Mouse (Mus musculus): ENCODE data around the gene Vmn1r222.
"Not testable (repeated sequence)": the region's sequence is repeated elsewhere in the genome, so short reads cannot be mapped to it uniquely, and the experiment has no call there.

Vmn1r222 gene

GRCm38 (mm10) chr13:23235847-23236246 lies at the start of gene Vmn1r222:
Gene Vmn1r222 (minus strand): TSS chr13:23235947.
- DNase-seq (ENCODE audit: extremely low spot score, low read depth, low spot score): not testable (repeated sequence)

- no peak for DNase-seq (ENCODE audit: extremely low spot score, low read depth, low spot score)
These were observed 49.6 kb upstream of the Vmn1r222 start for GRCm38 (mm10) chr13:23285191-23285920.

GRCm38 (mm10) chr13:23279992-23280391 lies 44.2 kb upstream of the Vmn1r222 start:
- no peak for DNase-seq (ENCODE audit: extremely low spot score, low read depth, low spot score)

GRCm38 (mm10) chr13:23279576-23279975 lies 43.8 kb upstream of the Vmn1r222 start:
- no peak for DNase-seq (ENCODE audit: extremely low spot score, low read depth, low spot score)

- no peak for DNase-seq (ENCODE audit: extremely low spot score, low read depth, low spot score)
These were observed 34.8 kb upstream of the Vmn1r222 start for GRCm38 (mm10) chr13:23270321-23271101.

- DNase-seq (ENCODE audit: extremely low spot score, low read depth, low spot score): no peak
These were observed 33.9 kb upstream of the Vmn1r222 start for GRCm38 (mm10) chr13:23269681-23270080.

GRCm38 (mm10) chr13:23269127-23269526 lies 33.4 kb upstream of the Vmn1r222 start:
- not testable (repeated sequence) for DNase-seq (ENCODE audit: extremely low spot score, low read depth, low spot score)

GRCm38 (mm10) chr13:23268606-23269005 lies 32.9 kb upstream of the Vmn1r222 start:
- DNase-seq (ENCODE audit: extremely low spot score, low read depth, low spot score): not testable (repeated sequence)

GRCm38 (mm10) chr13:23258546-23259048 lies 22.9 kb upstream of the Vmn1r222 start:
- no peak for DNase-seq (ENCODE audit: extremely low spot score, low read depth, low spot score)

- not testable (repeated sequence) for DNase-seq (ENCODE audit: extremely low spot score, low read depth, low spot score)
These were observed 11.1 kb upstream of the Vmn1r222 start, which contains the start of gene Vmn1r223 for GRCm38 (mm10) chr13:23246834-23247233. Gene Vmn1r223 (plus strand): TSS chr13:23247134.

- DNase-seq (ENCODE audit: extremely low spot score, low read depth, low spot score): not testable (repeated sequence)
These were observed 21.9 kb downstream of the Vmn1r222 start, which contains the start of gene Vmn1r221 for GRCm38 (mm10) chr13:23213827-23214226. Gene Vmn1r221 (plus strand): TSS chr13:23214127.

- not testable (repeated sequence) for DNase-seq (ENCODE audit: extremely low spot score, low read depth, low spot score)
These were observed 31.9 kb downstream of the Vmn1r222 start for GRCm38 (mm10) chr13:23203885-23204284.

- DNase-seq (ENCODE audit: extremely low spot score, low read depth, low spot score): no peak
These were observed 47.9 kb downstream of the Vmn1r222 start, which contains the start of gene Vmn1r220 for GRCm38 (mm10) chr13:23187875-23188274. Gene Vmn1r220 (minus strand): TSS chr13:23187975.
